Mouse (Mus musculus) forebrain, embryonic 13.5 days (tissue): ENCODE results near the gene Ift27. TPM values are rescaled to one million over a fixed set of nuclear protein-coding genes. Genes with fewer than 3 reads are reported as not detected.

Experiments used
- ATAC-seq: fragments of 200-750 bp; cut with Nextera tagmentation; 2 replicates; pipeline ENCODE4 v1.8.0; 2017
- H3K27ac ChIP-seq: fragments of 300-500 bp; sonication (generic); 2 replicates; pipeline ENCODE4 v1.5.1; 2015; ENCODE audit warnings: inconsistent platforms, mild to moderate bottlenecking, moderate library complexity
- H3K27me3 ChIP-seq: fragments of 300-500 bp; sonication (generic); 2 replicates; pipeline ENCODE4 v1.6.1; 2015; ENCODE audit warnings: mild to moderate bottlenecking, inconsistent platforms
- H3K36me3 ChIP-seq: fragments of 300-500 bp; sonication (generic); 2 replicates; pipeline ENCODE4 v1.6.1; 2015; ENCODE audit warnings: mild to moderate bottlenecking, inconsistent platforms; ENCODE audit not compliant: poor library complexity, severe bottlenecking
- H3K4me1 ChIP-seq: fragments of 300-500 bp; sonication (generic); 2 replicates; pipeline ENCODE4 v1.6.1; 2015; ENCODE audit warnings: inconsistent platforms
- H3K4me2 ChIP-seq: fragments of 300-500 bp; sonication (generic); 2 replicates; pipeline ENCODE4 v1.6.1; 2015; ENCODE audit warnings: inconsistent platforms, mild to moderate bottlenecking, moderate library complexity
- H3K4me3 ChIP-seq: fragments of 300-500 bp; sonication (generic); 2 replicates; pipeline ENCODE4 v1.5.1; 2015; ENCODE audit warnings: mild to moderate bottlenecking, inconsistent platforms
- H3K9ac ChIP-seq: fragments of 300-500 bp; sonication (generic); 2 replicates; pipeline ENCODE4 v1.6.1; 2015; ENCODE audit warnings: mild to moderate bottlenecking, inconsistent platforms
- H3K9me3 ChIP-seq: fragments of 300-500 bp; sonication (generic); replicated peaks from 2 replicates; pipeline ENCODE4 v1.6.1; 2016; ENCODE audit warnings: inconsistent platforms
- WGBS: fragments of 180-500 bp; shearing (Covaris S2); methylation state at CpG from one replicate; pipeline ENCODE4 v1.1.7; 2015; 5-methylcytosine and 5-hydroxymethylcytosine counted together
- polyA plus RNA-seq: library from polyadenylated mRNA; unstranded; fragments of >200 nt; fragmentation: Nextera tagmentation; extraction: Ambion mirVana; gene quantifications from 2 replicates; pipeline ENCODE4 v1.2.1, GENCODE M21; 2015

Ift27 gene
- polyA plus RNA-seq, 1 experiment from 2014 or later = 148 TPM

DNA sequence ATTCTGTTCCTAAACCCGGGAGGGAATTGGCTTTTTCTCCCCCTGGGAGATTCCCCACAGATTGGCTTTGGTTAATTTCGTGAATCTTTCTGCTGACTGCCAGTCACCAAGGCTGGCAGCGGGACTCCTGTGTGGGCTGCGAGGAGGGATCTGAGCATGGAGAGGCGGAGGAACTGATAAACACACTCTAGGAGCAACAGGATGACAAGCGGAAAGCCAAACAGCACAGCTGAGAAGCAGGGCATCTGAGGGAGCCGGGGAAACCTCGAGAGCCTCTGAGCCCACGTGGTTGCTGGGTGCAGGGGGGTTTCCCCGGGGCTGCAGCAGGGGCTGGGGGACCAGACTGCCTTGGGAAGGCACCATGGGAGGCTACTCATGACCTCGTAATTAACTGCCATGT, 4.3 kb downstream of the Ift27 start:
- no peak overlapping the region for H3K4me3 ChIP-seq
- no peak overlapping the region; the same call in 1 of the 2 replicates for H3K9ac ChIP-seq
- no peaks in the 10 kb centered on the region for H3K27me3 ChIP-seq
- H3K36me3 ChIP-seq = peaks cover 30% of the 10 kb centered on the region
- ATAC-seq = no peak
- H3K4me2 ChIP-seq = no peak overlapping the region
- H3K9me3 ChIP-seq = no peaks in the 10 kb centered on the region
- H3K4me1 ChIP-seq = peaks cover 23% of the 10 kb centered on the region
- WGBS = 84% methylated on average over 11 of the region's 11 CpGs
- H3K27ac ChIP-seq = no peak overlapping the region

DNA sequence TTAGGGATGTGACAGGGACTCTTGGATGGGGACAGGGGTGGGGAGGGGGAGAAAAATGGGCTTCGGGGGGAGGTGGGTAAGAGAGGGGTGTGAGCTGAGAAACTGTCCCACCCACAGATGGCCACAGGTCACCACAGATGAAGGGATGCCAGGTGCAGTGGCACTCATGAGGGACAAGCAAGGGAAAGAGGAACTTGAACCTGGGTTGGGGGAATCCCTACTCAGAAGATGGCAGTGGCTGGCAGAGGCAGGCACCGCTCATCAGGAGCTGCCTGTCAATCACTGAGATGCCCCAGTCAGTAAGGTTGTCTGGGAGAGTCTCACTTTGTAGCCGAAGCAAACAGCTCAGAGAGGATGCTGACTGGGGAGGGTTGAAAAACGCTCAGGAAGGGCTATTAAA, 8.6 kb downstream of the Ift27 start:
- no peak overlapping the region for H3K27ac ChIP-seq
- H3K9me3 ChIP-seq = no peaks in the 10 kb centered on the region
- H3K4me2 ChIP-seq = no peak overlapping the region
- peaks cover 64% of the 10 kb centered on the region for H3K36me3 ChIP-seq
- WGBS = 91% methylated on average over 4 of the region's 4 CpGs
- no peak for ATAC-seq
- no peak overlapping the region for H3K4me3 ChIP-seq
- no peak overlapping the region for H3K9ac ChIP-seq
- H3K27me3 ChIP-seq = no peaks in the 10 kb centered on the region
- H3K4me1 ChIP-seq = no peaks in the 10 kb centered on the region

DNA sequence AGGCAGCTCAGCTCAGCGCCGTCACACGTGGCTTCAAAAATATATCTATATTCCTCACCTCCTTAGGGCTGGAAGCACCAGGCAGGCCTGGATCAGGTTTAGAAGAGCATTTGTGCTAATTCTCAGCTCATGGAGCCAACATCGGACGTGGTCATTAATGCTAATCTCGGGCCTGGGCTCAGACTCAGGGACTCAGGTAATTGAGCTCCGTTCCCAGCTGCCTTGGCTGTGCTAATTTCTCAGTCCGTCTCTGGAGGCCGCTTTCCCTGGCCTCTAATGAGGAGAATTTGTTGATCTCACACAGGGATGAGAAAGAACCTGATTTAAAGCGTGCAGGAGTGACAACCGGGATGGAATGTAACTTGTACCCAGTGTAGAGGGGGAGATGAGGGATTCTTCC, 9.4 kb downstream of the Ift27 start:
- no peak overlapping the region for H3K9ac ChIP-seq
- no peak overlapping the region for H3K4me3 ChIP-seq
- no peaks in the 10 kb centered on the region for H3K4me1 ChIP-seq
- no peaks in the 10 kb centered on the region for H3K9me3 ChIP-seq
- no peak overlapping the region for H3K27ac ChIP-seq
- no peaks in the 10 kb centered on the region for H3K27me3 ChIP-seq
- WGBS = 80% methylated on average over 11 of the region's 11 CpGs
- peaks cover 72% of the 10 kb centered on the region for H3K36me3 ChIP-seq
- ATAC-seq = no peak
- no peak overlapping the region for H3K4me2 ChIP-seq

DNA sequence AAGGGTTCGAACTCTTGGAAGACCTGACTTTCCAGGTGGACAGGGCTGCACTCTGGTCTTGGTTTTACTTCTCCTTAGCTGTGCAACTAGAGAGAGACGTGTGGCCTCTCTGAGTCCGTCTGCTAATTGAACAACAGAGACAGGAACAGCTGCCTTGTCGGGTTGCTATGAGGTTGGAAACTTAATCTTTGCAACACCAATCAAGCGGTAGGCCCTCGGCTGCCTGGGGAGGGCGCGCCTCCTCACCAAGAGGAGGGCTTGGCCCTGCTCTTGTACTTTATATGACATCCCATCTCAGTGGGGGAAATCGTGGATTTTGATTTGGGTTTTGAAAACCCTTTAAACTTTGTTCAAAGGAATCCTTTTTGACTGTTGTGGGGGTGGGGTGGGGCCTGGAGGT, 12.0 kb downstream of the Ift27 start:
- Histone ChIP-seq H3K4me2 (no peak overlapping the region), H3K9me3 (no peaks in the 10 kb centered on the region), H3K4me1 (no peaks in the 10 kb centered on the region), H3K4me3 (no peak overlapping the region), H3K27ac (no peak overlapping the region), H3K27me3 (no peaks in the 10 kb centered on the region), H3K9ac (no peak overlapping the region), H3K36me3 (peaks cover 76% of the 10 kb centered on the region)
- ATAC-seq = no peak
- 81% methylated on average over 9 of the region's 9 CpGs for WGBS

DNA sequence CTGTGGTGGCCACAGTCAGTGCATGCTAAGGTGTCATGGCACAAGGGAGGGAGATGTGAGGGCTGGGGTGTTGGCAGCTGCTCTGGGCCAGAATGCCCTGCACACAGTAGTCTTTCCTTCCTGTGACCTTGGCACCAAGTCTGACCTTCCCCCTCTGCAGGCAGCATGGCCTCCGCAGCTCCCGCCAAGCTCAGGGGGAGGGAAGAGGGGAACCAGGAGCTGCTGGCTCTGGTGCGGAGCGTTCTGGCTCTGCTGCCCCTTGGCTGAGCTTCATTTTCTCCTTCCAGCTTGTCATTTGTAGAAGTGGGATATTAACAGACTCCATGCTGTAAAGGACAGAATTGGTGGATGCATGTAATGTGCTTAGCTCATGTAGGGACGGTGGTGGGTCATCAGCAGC, 15.6 kb downstream of the Ift27 start:
- Histone ChIP-seq H3K4me1 (no peaks in the 10 kb centered on the region), H3K27me3 (no peaks in the 10 kb centered on the region), H3K4me2 (no peak overlapping the region), H3K36me3 (peaks cover 42% of the 10 kb centered on the region), H3K4me3 (no peak overlapping the region), H3K9ac (no peak overlapping the region), H3K9me3 (no peaks in the 10 kb centered on the region), H3K27ac (no peak overlapping the region)
- no peak for ATAC-seq
- 92% methylated on average over 5 of the region's 5 CpGs for WGBS

DNA sequence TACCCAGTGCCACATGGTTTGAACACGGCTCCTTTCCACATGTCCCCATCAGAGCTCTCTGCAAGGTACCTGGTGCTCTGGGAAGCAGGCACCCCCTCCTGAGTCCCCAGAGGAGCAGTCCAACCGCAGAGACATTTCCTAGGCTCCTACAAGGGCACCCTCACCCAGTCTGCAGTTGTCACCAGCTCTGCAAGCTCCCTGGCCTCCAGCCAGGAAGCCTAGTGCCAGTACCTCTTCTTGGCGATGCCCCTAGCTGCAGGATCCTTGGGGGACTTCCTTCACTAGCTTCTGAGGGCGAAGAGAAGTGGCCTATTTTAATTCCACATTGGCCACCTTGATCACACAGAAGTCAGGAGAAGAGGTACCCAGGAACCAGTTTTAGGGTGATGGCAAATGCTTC, 16.1 kb downstream of the Ift27 start:
- Histone ChIP-seq H3K9me3 (no peaks in the 10 kb centered on the region), H3K27ac (no peak overlapping the region), H3K9ac (no peak overlapping the region), H3K4me3 (no peak overlapping the region), H3K4me2 (no peak overlapping the region), H3K4me1 (no peaks in the 10 kb centered on the region), H3K27me3 (no peaks in the 10 kb centered on the region), H3K36me3 (peaks cover 37% of the 10 kb centered on the region)
- WGBS = 69% methylated on average over 4 of the region's 4 CpGs
- no peak for ATAC-seq

DNA sequence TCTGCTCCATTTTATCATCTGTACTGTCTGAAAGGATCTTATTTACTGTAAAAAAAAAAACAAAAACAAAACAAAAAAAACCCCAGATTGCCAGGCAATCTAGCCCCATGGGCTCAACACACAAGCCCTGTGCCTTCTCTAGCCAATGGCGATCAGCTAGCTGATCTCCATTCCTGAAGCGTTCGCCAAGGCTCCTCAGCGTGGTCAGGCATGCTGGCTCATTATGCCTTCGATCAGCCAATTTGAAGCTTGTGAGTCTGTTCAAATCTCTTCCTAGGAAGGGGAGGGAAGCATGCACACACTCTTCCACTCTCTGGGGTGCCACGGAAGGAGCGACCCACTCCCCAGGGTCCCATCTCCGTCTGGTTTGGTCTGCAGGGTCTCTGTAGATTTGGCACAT, 16.6 kb downstream of the Ift27 start:
- no peak for ATAC-seq
- no peaks in the 10 kb centered on the region for H3K27me3 ChIP-seq
- H3K9me3 ChIP-seq = no peaks in the 10 kb centered on the region
- no peak overlapping the region for H3K4me2 ChIP-seq
- WGBS = 85% methylated on average over 8 of the region's 8 CpGs
- H3K4me3 ChIP-seq = no peak overlapping the region
- H3K36me3 ChIP-seq = peaks cover 32% of the 10 kb centered on the region
- no peak overlapping the region for H3K27ac ChIP-seq
- H3K4me1 ChIP-seq = no peaks in the 10 kb centered on the region
- H3K9ac ChIP-seq = no peak overlapping the region

DNA sequence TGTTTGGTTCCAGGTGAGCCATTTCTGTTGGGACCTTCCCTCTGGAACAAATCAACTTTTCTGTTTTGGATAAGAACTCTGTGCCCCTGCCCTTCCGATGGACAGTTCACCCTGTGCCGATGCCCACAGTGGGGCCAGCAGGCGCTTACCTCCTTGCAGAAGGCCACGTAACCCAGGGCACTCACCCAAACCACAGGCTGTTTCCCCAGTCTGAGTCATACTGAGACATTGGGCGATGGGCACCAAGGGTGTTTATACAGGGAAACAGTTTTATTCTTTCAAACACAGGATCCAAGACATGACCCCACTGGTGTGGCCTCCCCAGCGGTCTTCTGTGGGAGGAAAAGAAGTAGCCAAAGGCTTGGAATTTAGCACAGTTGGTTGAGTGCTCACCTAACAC, 18.5 kb downstream of the Ift27 start:
- Histone ChIP-seq H3K9ac (no peak overlapping the region), H3K27ac (no peak overlapping the region), H3K36me3 (peaks cover 20% of the 10 kb centered on the region; the same call in 1 of the 2 replicates), H3K4me3 (no peak overlapping the region), H3K4me1 (no peaks in the 10 kb centered on the region), H3K9me3 (no peaks in the 10 kb centered on the region), H3K4me2 (no peak overlapping the region), H3K27me3 (no peaks in the 10 kb centered on the region)
- ATAC-seq = no peak
- WGBS = 90% methylated on average over 6 of the region's 6 CpGs

DNA sequence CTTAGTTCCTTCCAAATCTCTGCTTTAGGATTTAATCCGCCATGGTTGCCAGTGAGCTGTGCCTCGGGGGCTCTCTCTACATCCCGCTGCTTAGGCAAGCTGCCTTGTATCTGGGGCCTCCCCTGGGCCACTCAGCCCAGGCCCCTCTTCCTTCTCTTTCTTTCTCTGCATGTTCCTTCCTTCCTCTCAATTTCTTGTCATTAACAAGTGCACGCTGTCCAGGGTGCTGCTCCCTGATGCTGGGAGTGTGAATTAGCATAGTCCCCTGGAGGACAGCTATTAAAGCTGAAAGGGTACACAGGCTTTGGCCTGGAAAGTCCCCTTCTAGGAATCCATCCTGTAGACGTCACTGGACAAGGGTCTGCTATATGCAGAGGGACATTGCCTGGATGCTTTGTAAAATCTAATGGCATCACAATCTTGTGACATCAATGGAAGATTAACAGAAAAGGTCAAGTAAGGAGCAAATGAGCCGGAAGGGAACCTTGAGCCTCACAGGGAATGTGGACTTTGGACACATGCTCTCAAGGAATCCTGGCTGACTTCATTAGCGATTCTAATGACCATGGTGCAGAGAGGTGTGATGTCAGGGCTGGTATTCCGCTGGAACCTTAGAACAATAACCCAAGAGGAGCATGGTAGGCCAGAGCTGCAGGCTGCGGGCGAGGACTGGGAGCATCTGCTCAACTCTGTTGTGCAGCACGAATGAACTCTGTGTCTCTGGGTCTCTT, 20.7 kb downstream of the Ift27 start:
- Histone ChIP-seq H3K27me3 (no peaks in the 10 kb centered on the region), H3K4me3 (no peak overlapping the region), H3K9ac (no peak overlapping the region), H3K36me3 (peaks cover 2% of the 10 kb centered on the region; the same call in 1 of the 2 replicates), H3K4me1 (no peaks in the 10 kb centered on the region), H3K4me2 (no peak overlapping the region), H3K9me3 (no peaks in the 10 kb centered on the region), H3K27ac (no peak overlapping the region)
- ATAC-seq = no peak
- WGBS = 38% methylated on average over 11 of the region's 11 CpGs

DNA sequence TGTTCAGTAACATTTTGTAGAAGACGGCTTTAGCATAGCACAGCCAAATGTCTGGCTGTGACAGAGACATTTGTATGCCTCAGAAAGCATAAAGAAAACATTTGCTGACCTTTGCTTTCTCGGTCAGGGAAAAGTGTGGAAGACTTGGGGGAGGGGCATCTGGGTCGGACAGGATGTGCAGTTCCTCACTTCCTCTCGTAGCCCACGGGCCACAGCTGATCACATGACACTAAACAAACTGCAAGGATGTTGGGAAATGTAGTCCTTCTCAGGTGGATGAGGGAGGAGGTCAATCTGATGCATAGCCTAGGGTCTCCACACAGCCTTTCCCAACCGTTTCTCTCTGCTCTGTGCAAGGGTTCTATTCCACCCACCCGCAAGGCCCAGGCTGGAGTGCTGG, 25.3 kb downstream of the Ift27 start:
- H3K36me3 ChIP-seq = no peaks in the 10 kb centered on the region
- ATAC-seq = no peak
- 81% methylated on average over 7 of the region's 7 CpGs for WGBS
- H3K27me3 ChIP-seq = no peaks in the 10 kb centered on the region; the same call in 1 of the 2 replicates
- no peaks in the 10 kb centered on the region for H3K4me1 ChIP-seq
- H3K9me3 ChIP-seq = no peaks in the 10 kb centered on the region
- no peak overlapping the region; the same call in 1 of the 2 replicates for H3K27ac ChIP-seq
- H3K4me3 ChIP-seq = no peak overlapping the region
- no peak overlapping the region for H3K4me2 ChIP-seq
- H3K9ac ChIP-seq = no peak overlapping the region

DNA sequence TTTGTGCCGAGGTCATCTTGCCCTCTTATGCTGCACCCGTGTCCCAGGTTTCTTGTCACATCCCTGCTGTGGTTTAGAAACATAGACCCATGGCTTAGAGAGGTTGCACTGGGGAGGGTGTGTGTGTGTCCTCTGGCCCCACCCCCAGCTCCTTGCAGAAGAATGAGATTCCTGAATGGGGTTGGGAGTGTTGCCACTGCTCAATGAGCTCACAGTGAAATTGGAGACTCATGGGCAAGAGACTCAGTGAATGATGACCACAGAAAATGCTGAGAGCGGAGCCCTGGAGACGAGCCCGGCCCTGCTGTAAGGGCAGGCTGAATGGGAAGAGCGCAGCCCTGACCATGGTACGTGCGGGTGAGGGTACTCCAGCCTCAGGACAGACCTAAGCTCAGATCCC, 33.7 kb downstream of the Ift27 start:
- no peaks in the 10 kb centered on the region for H3K36me3 ChIP-seq
- H3K4me2 ChIP-seq = no peak overlapping the region
- 62% methylated on average over 8 of the region's 8 CpGs for WGBS
- no peak overlapping the region for H3K9ac ChIP-seq
- no peak for ATAC-seq
- no peak overlapping the region for H3K27ac ChIP-seq
- H3K27me3 ChIP-seq = 0 out of 2 replicates have a peak, but pooled peaks cover 2% of the 10 kb centered on the region
- no peaks in the 10 kb centered on the region for H3K9me3 ChIP-seq
- H3K4me3 ChIP-seq = no peak overlapping the region
- H3K4me1 ChIP-seq = no peaks in the 10 kb centered on the region

DNA sequence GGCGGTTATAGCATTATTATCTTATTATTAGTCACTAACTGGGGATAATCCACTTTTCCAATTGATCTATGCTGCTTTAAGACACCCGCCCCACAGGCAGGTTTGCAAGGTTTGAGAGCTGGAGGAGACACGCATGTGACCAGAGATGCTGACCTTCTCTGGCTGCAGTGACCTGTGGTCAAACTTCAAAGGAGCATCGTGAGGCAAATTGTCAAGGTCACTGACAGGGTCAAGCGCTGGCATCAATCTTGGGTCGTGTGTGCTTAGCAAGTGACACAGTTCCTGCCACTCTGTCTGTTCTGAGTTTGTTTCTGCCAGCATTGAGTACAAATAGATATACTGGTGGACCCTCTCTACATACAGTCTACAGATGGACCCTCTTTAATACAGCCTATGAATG, 39.3 kb downstream of the Ift27 start:
- H3K4me1 ChIP-seq = no peaks in the 10 kb centered on the region
- no peak overlapping the region for H3K4me2 ChIP-seq
- H3K36me3 ChIP-seq = no peaks in the 10 kb centered on the region
- no peaks in the 10 kb centered on the region for H3K9me3 ChIP-seq
- H3K9ac ChIP-seq = no peak overlapping the region
- H3K27ac ChIP-seq = no peak overlapping the region
- WGBS = 66% methylated on average over 6 of the region's 6 CpGs
- no peak overlapping the region for H3K4me3 ChIP-seq
- no peak for ATAC-seq
- H3K27me3 ChIP-seq = 0 out of 2 replicates have a peak, but pooled peaks cover 2% of the 10 kb centered on the region

DNA sequence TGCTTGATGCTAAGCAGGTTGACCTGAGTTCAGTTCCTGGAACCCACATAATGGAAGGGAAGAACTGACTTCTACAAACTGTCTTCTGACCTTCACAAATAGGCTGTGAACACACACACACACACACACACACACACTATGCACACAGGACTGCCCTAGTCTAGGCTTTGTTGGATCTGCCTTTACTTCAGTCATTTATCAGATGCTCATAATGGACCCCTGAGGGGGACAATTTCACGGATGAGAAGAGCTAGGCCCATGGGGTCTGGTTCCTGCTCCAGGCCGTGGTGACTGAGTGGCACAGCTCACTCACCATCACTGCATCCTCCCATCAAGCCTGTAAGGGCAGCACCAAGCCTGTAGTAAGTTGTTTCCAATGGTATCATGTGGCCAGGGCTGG, 40.5 kb downstream of the Ift27 start:
- Histone ChIP-seq H3K9me3 (no peaks in the 10 kb centered on the region), H3K27me3 (0 out of 2 replicates have a peak, but pooled peaks cover 9% of the 10 kb centered on the region), H3K4me1 (no peaks in the 10 kb centered on the region), H3K36me3 (no peaks in the 10 kb centered on the region), H3K4me3 (no peak overlapping the region), H3K9ac (no peak overlapping the region), H3K27ac (no peak overlapping the region), H3K4me2 (no peak overlapping the region)
- WGBS = 16% methylated on average over 2 of the region's 2 CpGs
- ATAC-seq = no peak
